In genomic region chr9:45917041-45917934, GRCm38 (mm10) we compare ENCODE assay signal across 9 mouse cellular contexts. TPM values are rescaled to one million over a fixed set of nuclear protein-coding genes. Genes with fewer than 3 reads are reported as not detected.
A peak's percentile ranks its signal among the peaks of the same experiment; 100 is the strongest.
DNase-seq lines count a peak whose midpoint lies in the region; ATAC-seq and TF ChIP-seq lines count a peak whose summit lies in the region.
"Had no signal": no experiment of that assay in that cellular context is flagged by ENCODE, and none has a peak within 500 bp of the region (broad histone marks: within the 10 kb centered on the region; RNA-seq: fewer than 3 reads in every experiment).

No protein-coding gene starts in this region.

- WGBS in heart, embryonic 11.5 days (ENCODE audit: insufficient replicate concordance): 88% methylated on average over 5 of the region's 5 CpGs
- WGBS in thymus, adult 2 months: 94% methylated on average over 5 of the region's 5 CpGs

- H3K4me2 ChIP-seq in heart, embryonic 11.5 days: no peak overlapping the region
- H3K4me2 ChIP-seq: embryonic facial prominence, embryonic 12.5 days had no signal

- no peaks in the 10 kb centered on the region for H3K4me1 ChIP-seq in heart, embryonic 11.5 days (ENCODE audit: control insufficient read depth, insufficient read depth, low read length)
- no peaks in the 10 kb centered on the region for H3K4me1 ChIP-seq in thymus, adult 2 months (replicated peaks; ENCODE audit: control insufficient read depth, insufficient read depth, low read length)
- H3K4me1 ChIP-seq: embryonic facial prominence, embryonic 12.5 days had no signal

- TF ChIP-seq CTCF in thymus, adult 2 months (IDR thresholded peaks at IDR 0.05; ENCODE audit: borderline replicate concordance, control insufficient read depth, extremely low read depth, insufficient read depth, low read length, poor library complexity): no peak

- H3K9me3 ChIP-seq in heart, embryonic 11.5 days (replicated peaks; ENCODE audit: control insufficient read depth, low read length): no peaks in the 10 kb centered on the region
- H3K9me3 ChIP-seq: embryonic facial prominence, embryonic 12.5 days had no signal

- peaks cover 26% of the 10 kb centered on the region for H3K36me3 ChIP-seq in heart, embryonic 11.5 days (ENCODE audit: control insufficient read depth, insufficient read depth, low read length)
- peaks cover 74% of the 10 kb centered on the region for H3K36me3 ChIP-seq in thymus, adult 2 months (ENCODE audit: control insufficient read depth, insufficient read depth, low read length)

- H3K4me3 ChIP-seq in heart, embryonic 11.5 days (ENCODE audit: low read depth, low read length): no peak overlapping the region
- H3K4me3 ChIP-seq in thymus, adult 2 months (ENCODE audit: control insufficient read depth, insufficient read depth, low read length): no peak overlapping the region
- H3K4me3 ChIP-seq: embryonic facial prominence, embryonic 12.5 days had no signal

- H3K27ac ChIP-seq in heart, embryonic 11.5 days (ENCODE audit: low read depth, low read length): no peak overlapping the region
- H3K27ac ChIP-seq in thymus, adult 2 months (ENCODE audit: control insufficient read depth, insufficient read depth, low read length): no peak overlapping the region
- H3K27ac ChIP-seq: embryonic facial prominence, embryonic 12.5 days had no signal

- no peak overlapping the region for H3K9ac ChIP-seq in heart, embryonic 11.5 days (ENCODE audit: low read depth, low read length)
- H3K9ac ChIP-seq: embryonic facial prominence, embryonic 12.5 days had no signal

- no peak for TF ChIP-seq POLR2A in thymus, adult 2 months (IDR thresholded peaks at IDR 0.05; ENCODE audit: control insufficient read depth, extremely low read depth, insufficient read depth, low read length, poor library complexity)

- DNase-seq in heart, adult 18-20 months: peak; percentile 64 to 77
- peak; percentile 80 for DNase-seq in adrenal gland, postnatal 10 days
- peak; percentile 61 to 64 for DNase-seq in heart, adult 9 months (ENCODE audit: low spot score in 2 of 2)
- DNase-seq in layer of hippocampus, postnatal 10 days (ENCODE audit: low spot score in 2 of 2): peak; percentile 73 to 79
- DNase-seq in right cerebral cortex, adult 2 months (ENCODE audit: low spot score in 2 of 2): peak; percentile 45 to 47
- no peak for DNase-seq in thymus, adult 2 months

- no peaks in the 10 kb centered on the region for H3K27me3 ChIP-seq in heart, embryonic 11.5 days (ENCODE audit: control insufficient read depth, insufficient read depth, low read length)
- no peaks in the 10 kb centered on the region for H3K27me3 ChIP-seq in thymus, adult 2 months (ENCODE audit: control insufficient read depth, insufficient read depth, low read length)
- H3K27me3 ChIP-seq: embryonic facial prominence, embryonic 12.5 days had no signal

- no peak for ATAC-seq in heart, embryonic 11.5 days (replicated peaks; ENCODE audit: insufficient number of reproducible peaks, low FRiP score, low TSS enrichment)
- ATAC-seq in megakaryocyte progenitor cell, adult 5-6 weeks (replicated peaks; ENCODE audit: poor library complexity): no peak

RNA-seq across cellular contexts. Expression of gene Rnf214, which starts 10.6 kb away (rescaled TPM):
- 10 to 100 TPM; 31.7 to 35.2 TPM for total RNA-seq in heart, adult 18-20 months (2021)
- 39.3 and 45.9 TPM in 2 replicates for polyA plus RNA-seq in heart, embryonic 11.5 days (2014; fragmentation: Nextera tagmentation; extraction: Ambion mirVana)
- 10 to 100 TPM; 37.4 to 42.3 TPM for total RNA-seq in adrenal gland, postnatal 10 days (2021)
- 10 to 100 TPM; 69.2 to 70.6 TPM for total RNA-seq in layer of hippocampus, postnatal 10 days (2021)
- 20.3 and 21.2 TPM in 2 replicates for total RNA-seq in megakaryocyte progenitor cell, adult 5-6 weeks (2015)
- 26.5 and 27.4 TPM in 2 replicates for total RNA-seq in megakaryocyte progenitor cell, adult 5-6 weeks (2017)
- polyA plus RNA-seq in thymus, adult 2 months (2012; rRNA removed): 23.1 and 30.4 TPM in 2 replicates

RNA-seq across cellular contexts. Expression of gene Pcsk7, which starts 11.0 kb away (rescaled TPM):
- 10 to 100 TPM; 13.2 to 13.5 TPM for total RNA-seq in heart, adult 18-20 months (2021)
- 11.2 and 16.7 TPM in 2 replicates for polyA plus RNA-seq in heart, embryonic 11.5 days (2014; fragmentation: Nextera tagmentation; extraction: Ambion mirVana)
- total RNA-seq in adrenal gland, postnatal 10 days (2021): 10 to 100 TPM; 23.4 to 29.6 TPM
- 10 to 100 TPM; 26.1 to 31.0 TPM for total RNA-seq in layer of hippocampus, postnatal 10 days (2021)
- 8.5 and 9.6 TPM in 2 replicates for total RNA-seq in megakaryocyte progenitor cell, adult 5-6 weeks (2015)
- total RNA-seq in megakaryocyte progenitor cell, adult 5-6 weeks (2017): 11.2 and 14.4 TPM in 2 replicates
- 72.8 and 85.1 TPM in 2 replicates for polyA plus RNA-seq in thymus, adult 2 months (2012; rRNA removed)

RNA-seq across cellular contexts. Expression of gene Tagln, which starts 18.6 kb away (rescaled TPM):
- 10 to 100 TPM; 68.3 to 71.6 TPM for total RNA-seq in heart, adult 18-20 months (2021)
- 365 and 386 TPM in 2 replicates for polyA plus RNA-seq in heart, embryonic 11.5 days (2014; fragmentation: Nextera tagmentation; extraction: Ambion mirVana)
- 10 to 100 TPM; 53.1 to 84.6 TPM for total RNA-seq in adrenal gland, postnatal 10 days (2021)
- total RNA-seq in layer of hippocampus, postnatal 10 days (2021): 10 to 100 TPM; 12.1 TPM
- 0.10 TPM in 2 replicates for total RNA-seq in megakaryocyte progenitor cell, adult 5-6 weeks (2015)
- total RNA-seq in megakaryocyte progenitor cell, adult 5-6 weeks (2017): not detected in 2 replicates
- polyA plus RNA-seq in thymus, adult 2 months (2012; rRNA removed): 66.3 and 69.5 TPM in 2 replicates

RNA-seq across cellular contexts. Expression of gene Sidt2, which starts 37.8 kb away (rescaled TPM):
- total RNA-seq in heart, adult 18-20 months (2021): 10 to 100 TPM; 57.6 to 67.8 TPM
- polyA plus RNA-seq in heart, embryonic 11.5 days (2014; fragmentation: Nextera tagmentation; extraction: Ambion mirVana): 34.7 and 36.0 TPM in 2 replicates
- 100 to 1,000 TPM; 160 to 179 TPM for total RNA-seq in adrenal gland, postnatal 10 days (2021)
- total RNA-seq in layer of hippocampus, postnatal 10 days (2021): 100 to 1,000 TPM; 113 to 114 TPM
- 29.4 and 32.7 TPM in 2 replicates for total RNA-seq in megakaryocyte progenitor cell, adult 5-6 weeks (2015)
- 15.3 and 21.9 TPM in 2 replicates for total RNA-seq in megakaryocyte progenitor cell, adult 5-6 weeks (2017)
- polyA plus RNA-seq in thymus, adult 2 months (2012; rRNA removed): 504 and 614 TPM in 2 replicates

Comparison
In these comparisons a context has a peak if more than half of its experiments do, and no peak if none do; other contexts are left out.
1. RNA of gene Tagln, which starts 18.6 kb away (total RNA-seq): 53.1 to 84.6 TPM in adrenal gland, postnatal 10 days, 68.3 to 71.6 TPM in heart, adult 18-20 months and 12.1 TPM in layer of hippocampus, postnatal 10 days; 0.10 TPM in megakaryocyte progenitor cell, adult 5-6 weeks; every median in the first group is over 10 times any median in the second.